In the genomic region with DNA sequence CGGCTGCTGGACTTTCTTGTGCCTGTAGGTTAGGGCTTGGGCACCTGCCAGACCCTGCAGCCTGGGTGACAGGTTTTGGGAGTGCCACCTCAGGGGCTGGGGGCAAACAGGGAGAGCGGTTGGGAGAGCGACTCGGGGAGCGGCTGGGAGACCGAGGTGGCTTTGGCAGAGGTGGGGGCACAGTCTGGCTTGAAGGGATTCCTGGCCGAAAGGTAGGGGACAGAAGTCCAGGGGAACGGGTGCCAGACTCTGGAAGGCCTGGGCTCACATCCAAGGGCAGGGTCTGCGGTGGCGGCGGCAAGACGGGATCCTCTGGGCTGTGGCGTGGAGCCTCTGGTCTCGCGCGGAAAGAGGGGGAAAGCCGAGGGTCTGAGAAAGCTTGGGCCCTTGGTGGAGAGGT, we compare ENCODE assay signal across 26 mouse cellular contexts. TPM values are rescaled to one million over a fixed set of nuclear protein-coding genes. Genes with fewer than 3 reads are reported as not detected.
DNase-seq lines count a peak whose midpoint lies in the region; ATAC-seq and TF ChIP-seq lines count a peak whose summit lies in the region.
"Had no signal": no experiment of that assay in that cellular context is flagged by ENCODE, and none has a peak within 500 bp of the region (broad histone marks: within the 10 kb centered on the region; RNA-seq: fewer than 3 reads in every experiment).

No protein-coding gene starts in this region.

- no peak overlapping the region for H3K4me2 ChIP-seq in kidney, embryonic 14.5 days (replicated peaks; ENCODE audit: low read depth, low read length)
- H3K4me2 ChIP-seq: forebrain, embryonic 15.5 days; hindbrain, embryonic 15.5 days; neural tube, embryonic 12.5 days; stomach, embryonic 15.5 days had no signal

- DNase-seq in cerebellum, adult 11-12 months = peak; percentile 70
- no peak for DNase-seq in cerebellum, postnatal 4 days (ENCODE audit: low spot score in 2 of 2)
- DNase-seq in kidney, adult 2 months = peak; percentile 64
- peak; percentile 61 to 66 for DNase-seq in cerebellum, postnatal 25 days
- DNase-seq: adrenal gland, adult 2 months; lung, postnatal 4 days; midbrain, embryonic 14.5 days; thymus, adult 2 months; thymus, postnatal 4 days had no signal

- ATAC-seq in kidney, embryonic 14.5 days (ENCODE audit: low FRiP score, low TSS enrichment) = no peak
- ATAC-seq in monocyte, adult 5-6 weeks (replicated peaks; ENCODE audit: insufficient number of reproducible peaks, low FRiP score, low TSS enrichment, poor library complexity, severe bottlenecking) = no peak
- ATAC-seq: forebrain, embryonic 15.5 days; intestine, embryonic 16.5 days; Patski had no signal

- H3K9me3 ChIP-seq in kidney, embryonic 14.5 days (ENCODE audit: control insufficient read depth, low read length) = no peaks in the 10 kb centered on the region
- H3K9me3 ChIP-seq in ES-Bruce4 (replicated peaks; ENCODE audit: control insufficient read depth, insufficient read depth, low read length, poor library complexity, severe bottlenecking) = no peaks in the 10 kb centered on the region
- H3K9me3 ChIP-seq: embryonic facial prominence, embryonic 10.5 days; forebrain, embryonic 15.5 days; G1E; heart, embryonic 10.5 days; hindbrain, embryonic 15.5 days; neural tube, embryonic 12.5 days; stomach, embryonic 15.5 days had no signal

- no peak overlapping the region for H3K4me3 ChIP-seq in kidney, adult 2 months (ENCODE audit: insufficient read depth, low read depth, low read length)
- no peak overlapping the region for H3K4me3 ChIP-seq in kidney, embryonic 14.5 days (ENCODE audit: low read length)
- H3K4me3 ChIP-seq in ES-Bruce4 (ENCODE audit: low read depth, low read length) = peak overlapping the region; percentile 18
- H3K4me3 ChIP-seq: embryonic facial prominence, embryonic 10.5 days; forebrain, embryonic 15.5 days; heart, embryonic 10.5 days; hindbrain, embryonic 15.5 days; neural tube, embryonic 12.5 days; stomach, embryonic 15.5 days had no signal

- TF ChIP-seq EP300 in ES-Bruce4 (IDR thresholded peaks at IDR 0.05; ENCODE audit: insufficient read depth, low read depth, low read length) = no peak

- H3K36me3 ChIP-seq in kidney, adult 2 months (ENCODE audit: control insufficient read depth, insufficient read depth, low read length) = no peaks in the 10 kb centered on the region
- H3K36me3 ChIP-seq in kidney, embryonic 14.5 days (ENCODE audit: control insufficient read depth, insufficient read depth, low read length) = no peaks in the 10 kb centered on the region
- H3K36me3 ChIP-seq in ES-Bruce4 (ENCODE audit: control insufficient read depth, insufficient read depth, low read length, poor library complexity, severe bottlenecking) = no peaks in the 10 kb centered on the region
- H3K36me3 ChIP-seq: embryonic facial prominence, embryonic 10.5 days; forebrain, embryonic 15.5 days; G1E; hindbrain, embryonic 15.5 days; neural tube, embryonic 12.5 days; stomach, embryonic 15.5 days had no signal

- no peak for TF ChIP-seq CTCF in kidney, adult 2 months (conservative IDR thresholded peaks at IDR 0.05; ENCODE audit: insufficient read depth, insufficient read length, low read depth, low read length)
- no peak for TF ChIP-seq CTCF in ES-Bruce4 (IDR thresholded peaks at IDR 0.05; ENCODE audit: low read depth, low read length)

- no peak for TF ChIP-seq POLR2A in kidney, adult 2 months (IDR thresholded peaks at IDR 0.05; ENCODE audit: low read depth, low read length)
- no peak for TF ChIP-seq POLR2A in ES-Bruce4 (IDR thresholded peaks at IDR 0.05; ENCODE audit: insufficient read depth, low read length)

- 67% methylated on average over 17 of the region's 17 CpGs for WGBS in kidney, adult 2 months
- WGBS in kidney, embryonic 14.5 days = 75% methylated on average over 17 of the region's 17 CpGs

- no peak overlapping the region for H3K27ac ChIP-seq in kidney, adult 2 months (ENCODE audit: insufficient read depth, low read depth, low read length)
- no peak overlapping the region for H3K27ac ChIP-seq in kidney, embryonic 14.5 days (ENCODE audit: low read depth, low read length)
- no peak overlapping the region for H3K27ac ChIP-seq in ES-Bruce4 (ENCODE audit: insufficient read depth, low read length)
- H3K27ac ChIP-seq: embryonic facial prominence, embryonic 10.5 days; forebrain, embryonic 15.5 days; heart, embryonic 10.5 days; hindbrain, embryonic 15.5 days; liver, embryonic 14.5 days; neural tube, embryonic 12.5 days; stomach, embryonic 15.5 days had no signal

- H3K27me3 ChIP-seq in kidney, adult 2 months (replicated peaks; ENCODE audit: control insufficient read depth, insufficient read depth, low read length) = no peaks in the 10 kb centered on the region
- H3K27me3 ChIP-seq in kidney, embryonic 14.5 days (ENCODE audit: control insufficient read depth, insufficient read depth, low read length) = no peaks in the 10 kb centered on the region
- H3K27me3 ChIP-seq in ES-Bruce4 (ENCODE audit: control insufficient read depth, insufficient read depth, low read length, poor library complexity, severe bottlenecking) = no peaks in the 10 kb centered on the region
- H3K27me3 ChIP-seq: forebrain, embryonic 15.5 days; hindbrain, embryonic 15.5 days; neural tube, embryonic 12.5 days; Patski; stomach, embryonic 15.5 days had no signal

- H3K9ac ChIP-seq in kidney, embryonic 14.5 days (ENCODE audit: low read depth, low read length) = no peak overlapping the region
- H3K9ac ChIP-seq in ES-Bruce4 (ENCODE audit: low read depth, poor library complexity, severe bottlenecking) = peak overlapping the region; percentile 6; the same call in 1 of the 2 replicates
- H3K9ac ChIP-seq: forebrain, embryonic 15.5 days; hindbrain, embryonic 15.5 days; liver, embryonic 14.5 days; neural tube, embryonic 12.5 days; stomach, embryonic 15.5 days had no signal

- H3K4me1 ChIP-seq in kidney, adult 2 months (ENCODE audit: control insufficient read depth, insufficient read depth, low read length) = no peaks in the 10 kb centered on the region; the same call in 1 of the 2 replicates
- H3K4me1 ChIP-seq in kidney, embryonic 14.5 days (ENCODE audit: control insufficient read depth, insufficient read depth, low read length) = no peaks in the 10 kb centered on the region
- H3K4me1 ChIP-seq in ES-Bruce4 (ENCODE audit: control insufficient read depth, insufficient read depth, low read length) = no peaks in the 10 kb centered on the region
- H3K4me1 ChIP-seq: embryonic facial prominence, embryonic 10.5 days; forebrain, embryonic 15.5 days; neural tube, embryonic 12.5 days; stomach, embryonic 15.5 days had no signal

RNA-seq across cellular contexts. Expression of a gene that starts 2.6 kb away (rescaled TPM):
- 24.0 and 28.0 TPM in 2 replicates for polyA plus RNA-seq in kidney, adult 2 months (2012; rRNA removed)
- polyA plus RNA-seq in kidney, embryonic 14.5 days (2014; fragmentation: Nextera tagmentation; extraction: Ambion mirVana) = 0.40 and 0.61 TPM in 2 replicates
- 0.22 TPM in 1 of 2 replicates, not detected in the other for polyA plus RNA-seq in ES-Bruce4 (2011; ENCODE audit: insufficient read depth, insufficient read length, low read depth, missing spikeins)
- total RNA-seq in monocyte, adult 5-6 weeks (2017) = 0.68 to 5.5 TPM (median 2.3 TPM) in 3 replicates
- total RNA-seq: hematopoietic stem cell, adult 5-6 weeks; megakaryocyte-erythroid progenitor cell, adult 5-6 weeks had no signal
- polyA plus RNA-seq: G1E had no signal

RNA-seq across cellular contexts. Expression of a gene that starts 12.4 kb away (rescaled TPM):
- 136 and 163 TPM in 2 replicates for polyA plus RNA-seq in kidney, adult 2 months (2012; rRNA removed)
- polyA plus RNA-seq in kidney, embryonic 14.5 days (2014; fragmentation: Nextera tagmentation; extraction: Ambion mirVana) = 82.1 and 107 TPM in 2 replicates
- 19.6 and 25.5 TPM in 2 replicates for polyA plus RNA-seq in ES-Bruce4 (2011; ENCODE audit: insufficient read depth, insufficient read length, low read depth, missing spikeins)
- total RNA-seq in monocyte, adult 5-6 weeks (2017) = 3.0 to 22.8 TPM (median 7.5 TPM) in 3 replicates
- total RNA-seq: G1E; megakaryocyte-erythroid progenitor cell, adult 5-6 weeks had no signal
- polyA plus RNA-seq: G1E had no signal

RNA-seq across cellular contexts. Expression of a gene that starts 14.0 kb away (rescaled TPM):
- polyA plus RNA-seq in kidney, adult 2 months (2012; rRNA removed) = 0.19 and 0.27 TPM in 2 replicates
- polyA plus RNA-seq in kidney, embryonic 14.5 days (2014; fragmentation: Nextera tagmentation; extraction: Ambion mirVana) = 0.39 and 0.77 TPM in 2 replicates
- polyA plus RNA-seq in ES-Bruce4 (2011; ENCODE audit: insufficient read depth, insufficient read length, low read depth, missing spikeins) = 0.28 TPM in 1 of 2 replicates, not detected in the other
- total RNA-seq in monocyte, adult 5-6 weeks (2017) = 0.29 to 3.8 TPM in 2 of 3 replicates, not detected in the other
- total RNA-seq: gastrocnemius, adult 8-10 months; granulocyte monocyte progenitor cell, adult 5-6 weeks; hematopoietic stem cell, adult 5-6 weeks had no signal
- polyA plus RNA-seq: G1E had no signal

RNA-seq across cellular contexts. Expression of a gene that starts 38.4 kb away (rescaled TPM):
- polyA plus RNA-seq in kidney, adult 2 months (2012; rRNA removed) = 52.3 and 57.2 TPM in 2 replicates
- 51.8 and 70.7 TPM in 2 replicates for polyA plus RNA-seq in kidney, embryonic 14.5 days (2014; fragmentation: Nextera tagmentation; extraction: Ambion mirVana)
- 79.4 and 80.7 TPM in 2 replicates for polyA plus RNA-seq in ES-Bruce4 (2011; ENCODE audit: insufficient read depth, insufficient read length, low read depth, missing spikeins)
- total RNA-seq in monocyte, adult 5-6 weeks (2017) = 1.4 to 6.2 TPM (median 2.6 TPM) in 3 replicates
- total RNA-seq: G1E had no signal
- polyA plus RNA-seq: G1E had no signal

RNA-seq across cellular contexts. Expression of a gene that starts 49.9 kb away (rescaled TPM):
- polyA plus RNA-seq in kidney, adult 2 months (2012; rRNA removed) = 48.9 and 49.4 TPM in 2 replicates
- 23.6 and 45.2 TPM in 2 replicates for polyA plus RNA-seq in kidney, embryonic 14.5 days (2014; fragmentation: Nextera tagmentation; extraction: Ambion mirVana)
- polyA plus RNA-seq in ES-Bruce4 (2011; ENCODE audit: insufficient read depth, insufficient read length, low read depth, missing spikeins) = 20.4 and 21.4 TPM in 2 replicates
- 14.4 to 15.7 TPM (median 14.5 TPM) in 3 replicates for total RNA-seq in monocyte, adult 5-6 weeks (2017)

Comparison
In these comparisons a context has a peak if more than half of its experiments do, and no peak if none do; other contexts are left out.
1. DNase-seq: peak in cerebellum, adult 11-12 months (single experiment), kidney, adult 2 months (single experiment) and cerebellum, postnatal 25 days (2 of 2); none in cerebellum, postnatal 4 days (0 of 2).
2. RNA of a gene that starts 2.6 kb away (polyA plus RNA-seq): 24.0 to 28.0 TPM in kidney, adult 2 months; 0.40 to 0.61 TPM in kidney, embryonic 14.5 days and 0.22 TPM in ES-Bruce4; every median in the first group is over 10 times any median in the second.